Mouse (Mus musculus): ENCODE data around the gene Klk7.

Gene Klk7

GRCm38 (mm10) chr7:43796355-43796754, 14.7 kb upstream of the Klk7 start:
- no peak for DNase-seq (ENCODE audit: low read depth, low spot score)

DNA sequence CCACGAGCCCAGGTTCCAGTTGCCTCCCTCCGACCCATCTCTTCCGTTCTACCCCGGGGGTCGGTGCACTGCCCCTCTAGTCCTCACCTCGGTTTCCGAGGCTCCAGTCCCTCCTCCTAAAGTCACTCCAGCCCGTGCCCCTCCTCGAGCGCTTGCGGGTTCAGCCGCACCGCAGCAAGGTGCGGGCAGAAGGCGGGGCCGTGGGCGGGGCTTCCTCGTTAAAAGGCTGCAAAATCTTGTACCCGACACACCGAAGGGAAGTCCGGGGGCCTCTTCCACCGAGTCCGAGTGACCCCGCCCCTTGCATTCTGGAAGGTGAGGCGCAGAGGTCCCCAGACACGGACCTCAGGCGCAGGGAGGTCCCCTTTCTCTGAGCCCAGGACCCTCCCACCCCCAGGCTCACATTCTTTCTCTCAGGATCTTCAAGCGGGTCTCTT, 13.7 kb upstream of the Klk7 start, which contains the start of gene Klk8:
TSS of gene Klk8 (plus strand) at position 245 of the 437 bp plus-strand sequence.
- DNase-seq (ENCODE audit: low read depth, low spot score), result peak; percentile 36

DNA sequence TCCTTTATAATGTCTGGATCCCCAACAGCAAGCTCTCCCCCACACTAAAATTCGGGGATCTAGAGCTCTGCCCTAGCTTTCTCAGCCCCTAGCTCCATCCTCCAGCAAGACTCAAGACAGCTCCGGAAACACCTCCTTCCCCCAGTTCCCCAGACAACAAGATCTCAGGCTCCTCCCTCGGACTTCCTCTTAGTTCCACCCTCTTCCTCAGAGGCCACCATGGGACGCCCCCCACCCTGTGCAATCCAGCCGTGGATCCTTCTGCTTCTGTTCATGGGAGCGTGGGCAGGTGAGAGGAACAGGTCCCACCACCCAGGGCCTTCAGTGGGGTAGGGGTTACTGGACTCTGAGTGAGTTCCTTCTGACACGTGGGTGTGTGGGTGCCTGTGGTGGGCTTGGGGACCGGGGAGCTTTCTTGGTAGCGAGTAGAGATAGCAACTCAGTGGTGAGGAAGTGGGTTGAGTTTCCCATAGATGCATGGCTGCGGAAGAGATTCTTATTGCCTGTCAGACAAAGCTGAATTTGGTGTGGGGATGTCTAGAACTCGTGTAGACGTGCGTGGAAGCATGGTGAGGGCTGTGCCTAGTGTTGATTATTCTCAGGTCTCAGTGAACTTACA, 13.1 kb upstream of the Klk7 start:
- peak; percentile 50 for DNase-seq (ENCODE audit: low read depth, low spot score)

DNA sequence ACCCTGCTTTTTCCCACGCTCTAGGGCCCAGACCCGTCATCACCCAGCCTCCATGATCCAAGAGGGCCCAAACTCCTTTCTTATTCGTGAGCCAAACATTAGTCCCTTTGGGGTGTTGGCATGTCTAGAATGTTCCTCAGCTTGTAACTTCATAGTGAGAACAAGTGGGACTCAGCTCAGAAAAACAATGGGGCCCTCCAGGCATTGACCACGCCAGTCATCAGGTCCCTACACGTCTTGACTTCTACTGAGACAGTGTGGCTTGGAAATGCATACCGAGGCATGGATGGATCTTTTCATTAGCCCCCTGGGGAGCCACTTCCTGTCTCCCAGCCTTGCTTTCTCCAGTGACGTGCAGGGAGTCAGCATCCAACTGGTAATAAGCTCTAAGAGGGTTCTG, 11.2 kb upstream of the Klk7 start:
- no peak for DNase-seq (ENCODE audit: low read depth, low spot score)

DNA sequence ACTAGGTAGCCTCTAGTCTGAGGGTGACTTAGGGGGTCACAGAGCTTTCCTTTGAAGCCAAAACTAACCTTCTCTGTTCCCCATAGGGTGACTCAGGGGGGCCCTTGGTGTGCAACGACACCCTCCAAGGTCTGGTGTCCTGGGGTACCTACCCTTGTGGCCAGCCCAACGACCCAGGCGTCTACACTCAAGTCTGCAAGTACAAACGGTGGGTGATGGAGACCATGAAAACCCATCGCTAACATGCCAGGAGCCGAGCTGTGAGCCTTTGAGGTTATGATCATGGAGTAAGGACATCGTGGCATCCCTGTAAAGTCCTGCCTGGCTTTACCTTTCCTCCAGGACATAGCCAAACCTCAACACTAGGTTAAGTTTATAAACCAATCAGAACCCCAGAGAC, 4.1 kb downstream of the Klk7 start:
- no peak for DNase-seq (ENCODE audit: low read depth, low spot score)

GRCm38 (mm10) chr7:43816746-43817145, 5.7 kb downstream of the Klk7 start:
- peak; percentile 78 for DNase-seq (ENCODE audit: low read depth, low spot score)

GRCm38 (mm10) chr7:43821581-43821980, 10.5 kb downstream of the Klk7 start:
- no peak for DNase-seq (ENCODE audit: low read depth, low spot score)

- DNase-seq (ENCODE audit: low read depth, low spot score), result no peak
These were observed 13.1 kb downstream of the Klk7 start, which contains the start of gene Klk6 for GRCm38 (mm10) chr7:43824199-43824598. Gene Klk6, plus strand, starts transcription at chr7:43824499.

DNA sequence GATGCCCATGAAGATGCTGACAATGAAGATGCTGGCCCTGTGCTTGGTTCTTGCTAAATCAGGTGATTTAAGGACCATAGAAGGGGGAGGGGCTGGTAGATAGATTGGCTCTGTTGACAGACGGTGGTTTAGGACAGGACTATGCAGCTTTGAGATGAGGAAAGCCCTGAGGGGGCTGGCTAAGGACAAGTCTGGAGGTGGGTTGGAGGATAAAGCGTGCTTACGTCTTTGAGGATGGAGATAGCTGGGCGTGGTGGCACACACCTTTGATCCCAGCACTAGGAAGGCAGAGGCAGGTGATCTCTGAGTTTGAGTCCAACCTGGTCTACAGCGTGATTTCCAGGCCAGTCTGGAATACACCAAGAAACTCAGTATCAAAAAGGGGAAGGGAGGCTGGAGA, 15.0 kb downstream of the Klk7 start:
- no peak for DNase-seq (ENCODE audit: low read depth, low spot score)

DNA sequence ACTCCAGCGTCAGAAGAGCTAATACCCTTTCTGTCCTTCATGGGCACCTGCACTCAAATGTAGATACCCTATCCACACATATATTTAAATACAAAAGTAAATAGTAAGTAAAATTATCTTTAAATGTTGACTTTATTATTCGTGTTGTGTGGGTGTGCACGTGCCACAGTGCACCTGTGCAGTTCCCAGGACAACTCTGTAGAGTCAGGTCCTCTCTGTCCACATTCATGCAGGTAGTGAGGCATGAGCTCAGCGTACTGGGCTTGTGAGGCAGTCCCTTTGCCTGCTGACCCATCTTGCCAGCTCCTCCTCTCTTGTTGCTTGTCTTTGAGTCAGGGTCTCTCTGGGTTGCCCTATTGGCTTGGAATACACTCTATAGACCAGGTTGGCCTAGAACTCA, 16.6 kb downstream of the Klk7 start:
- DNase-seq (ENCODE audit: low read depth, low spot score), result no peak

DNA sequence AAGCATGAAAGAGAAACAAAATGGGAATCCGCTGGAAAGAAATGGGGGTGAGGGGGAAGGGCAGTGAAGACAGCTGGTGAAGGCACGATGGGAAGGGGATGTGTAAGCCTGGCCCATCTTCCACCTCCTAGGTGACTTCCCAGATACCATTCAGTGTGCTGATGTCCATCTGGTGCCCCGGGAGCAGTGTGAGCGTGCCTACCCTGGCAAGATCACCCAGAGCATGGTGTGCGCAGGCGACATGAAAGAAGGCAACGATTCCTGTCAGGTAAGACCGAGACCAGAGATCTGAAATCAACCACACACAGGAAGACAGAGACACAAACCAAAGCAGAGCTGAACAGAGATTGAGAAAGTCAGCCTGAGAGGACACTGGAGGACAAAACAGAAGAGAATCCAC, 17.9 kb downstream of the Klk7 start:
- DNase-seq (ENCODE audit: low read depth, low spot score), result no peak

- DNase-seq (ENCODE audit: low read depth, low spot score), result no peak
These were observed 30.6 kb downstream of the Klk7 start, which contains the start of gene Klk5 for GRCm38 (mm10) chr7:43841701-43842100. Gene Klk5, plus strand, starts transcription at chr7:43841971.

DNA sequence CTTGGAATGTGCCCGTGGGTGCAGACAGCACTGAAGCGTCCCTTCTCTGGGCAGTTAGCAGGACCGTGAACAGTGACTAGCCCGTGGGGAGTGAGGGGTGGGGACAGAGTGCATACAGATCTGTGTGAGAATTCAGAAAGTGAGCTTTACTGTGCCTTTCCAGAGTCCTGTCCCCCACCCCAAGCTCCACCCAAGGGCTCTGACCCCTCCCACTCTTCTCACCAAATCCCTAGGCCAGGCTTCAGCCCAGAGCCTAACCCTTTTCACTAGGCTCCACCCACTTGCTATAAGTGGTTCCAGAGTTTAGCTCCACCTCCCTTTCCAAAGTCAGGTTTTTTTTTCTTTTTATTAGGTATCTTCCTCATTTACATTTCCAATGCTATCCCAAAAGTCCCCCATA, 32.7 kb downstream of the Klk7 start:
- no peak for DNase-seq (ENCODE audit: low read depth, low spot score)

DNA sequence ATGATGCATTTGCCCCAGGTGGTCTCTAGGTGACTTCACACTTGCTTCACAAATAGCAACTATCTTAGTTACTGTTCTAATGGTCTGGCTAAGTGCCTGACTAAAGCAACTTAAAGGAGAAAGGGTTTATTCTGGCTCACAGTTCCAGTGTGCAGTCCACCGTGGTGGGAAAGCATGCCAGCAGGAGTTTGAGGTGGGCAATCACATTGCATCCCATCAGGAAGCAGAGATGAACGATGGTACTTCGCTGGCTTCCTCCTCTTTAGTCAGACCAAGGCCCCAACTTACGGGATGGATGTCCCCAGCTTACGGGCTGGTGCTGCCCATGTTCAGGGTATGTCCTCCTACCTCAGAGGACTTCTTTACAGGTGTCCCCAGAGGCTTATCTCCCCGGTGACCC, 40.5 kb downstream of the Klk7 start:
- DNase-seq (ENCODE audit: low read depth, low spot score), result no peak

DNA sequence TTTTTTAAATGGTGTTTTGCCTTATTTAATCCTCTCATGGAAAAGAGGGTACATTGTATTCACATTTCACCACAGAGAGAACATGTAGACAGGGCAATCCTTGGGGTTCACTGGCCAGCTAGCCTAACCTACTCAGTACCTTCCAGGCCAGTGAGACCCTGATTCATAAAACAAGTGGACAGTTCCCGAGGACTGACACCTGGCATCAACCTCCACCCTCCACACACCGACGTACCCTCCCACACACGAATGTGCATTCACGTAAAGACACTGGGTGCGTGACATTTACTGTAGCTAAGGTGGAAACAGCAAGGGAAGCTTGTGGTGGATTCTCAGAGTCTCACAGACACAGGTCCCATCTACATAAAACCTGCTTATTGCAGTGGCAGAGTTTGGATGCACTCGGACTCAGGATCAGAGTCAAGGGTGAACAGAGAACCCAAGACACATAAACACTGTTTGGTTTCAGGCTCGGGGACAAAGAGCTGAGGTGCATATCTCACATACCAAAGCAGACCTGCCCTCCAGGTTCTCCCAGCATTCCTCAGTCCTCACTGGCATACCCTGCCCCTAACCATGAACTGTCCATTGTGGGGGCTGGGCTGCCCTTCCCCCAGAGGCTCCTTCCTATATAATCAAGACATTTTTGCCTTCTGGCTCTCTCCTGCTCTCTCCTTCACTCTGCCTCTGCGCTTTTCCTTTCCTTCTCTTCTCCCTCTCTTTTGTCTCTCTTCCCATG, 43.7 kb downstream of the Klk7 start:
- DNase-seq (ENCODE audit: low read depth, low spot score), result peak; percentile 40

- no peak for DNase-seq (ENCODE audit: low read depth, low spot score)
These were observed 44.6 kb downstream of the Klk7 start for GRCm38 (mm10) chr7:43855709-43856108.

- DNase-seq (ENCODE audit: low read depth, low spot score), result peak; percentile 71
These were observed 45.2 kb downstream of the Klk7 start for GRCm38 (mm10) chr7:43856307-43856706.

GRCm38 (mm10) chr7:43857501-43857900, 46.4 kb downstream of the Klk7 start:
- peak; percentile 25 for DNase-seq (ENCODE audit: low read depth, low spot score)

DNA sequence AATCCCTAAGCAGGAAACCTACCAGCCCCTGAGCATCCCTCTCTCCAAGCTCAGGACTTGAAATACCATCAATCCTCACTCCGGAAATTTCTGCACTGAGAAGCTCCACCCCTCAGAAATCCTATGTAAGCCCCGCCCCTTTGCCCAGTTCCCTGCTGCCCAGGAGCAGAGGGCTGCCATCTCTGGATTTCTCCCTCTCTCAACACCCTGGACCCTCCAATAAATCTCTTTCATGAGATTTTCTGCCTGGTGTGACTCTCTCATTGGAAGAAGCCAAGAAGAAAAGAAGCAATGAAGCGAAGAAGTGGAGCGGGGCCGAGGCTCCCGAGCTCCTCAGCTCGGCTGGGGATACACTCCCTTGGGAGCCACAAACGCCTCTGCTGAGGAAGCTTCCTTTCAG, 49.3 kb downstream of the Klk7 start:
- DNase-seq (ENCODE audit: low read depth, low spot score), result no peak

Measured in ES-CJ7 (cell line).